Mouse (Mus musculus): ENCODE data around the gene Itgam.

The Itgam gene

DNA sequence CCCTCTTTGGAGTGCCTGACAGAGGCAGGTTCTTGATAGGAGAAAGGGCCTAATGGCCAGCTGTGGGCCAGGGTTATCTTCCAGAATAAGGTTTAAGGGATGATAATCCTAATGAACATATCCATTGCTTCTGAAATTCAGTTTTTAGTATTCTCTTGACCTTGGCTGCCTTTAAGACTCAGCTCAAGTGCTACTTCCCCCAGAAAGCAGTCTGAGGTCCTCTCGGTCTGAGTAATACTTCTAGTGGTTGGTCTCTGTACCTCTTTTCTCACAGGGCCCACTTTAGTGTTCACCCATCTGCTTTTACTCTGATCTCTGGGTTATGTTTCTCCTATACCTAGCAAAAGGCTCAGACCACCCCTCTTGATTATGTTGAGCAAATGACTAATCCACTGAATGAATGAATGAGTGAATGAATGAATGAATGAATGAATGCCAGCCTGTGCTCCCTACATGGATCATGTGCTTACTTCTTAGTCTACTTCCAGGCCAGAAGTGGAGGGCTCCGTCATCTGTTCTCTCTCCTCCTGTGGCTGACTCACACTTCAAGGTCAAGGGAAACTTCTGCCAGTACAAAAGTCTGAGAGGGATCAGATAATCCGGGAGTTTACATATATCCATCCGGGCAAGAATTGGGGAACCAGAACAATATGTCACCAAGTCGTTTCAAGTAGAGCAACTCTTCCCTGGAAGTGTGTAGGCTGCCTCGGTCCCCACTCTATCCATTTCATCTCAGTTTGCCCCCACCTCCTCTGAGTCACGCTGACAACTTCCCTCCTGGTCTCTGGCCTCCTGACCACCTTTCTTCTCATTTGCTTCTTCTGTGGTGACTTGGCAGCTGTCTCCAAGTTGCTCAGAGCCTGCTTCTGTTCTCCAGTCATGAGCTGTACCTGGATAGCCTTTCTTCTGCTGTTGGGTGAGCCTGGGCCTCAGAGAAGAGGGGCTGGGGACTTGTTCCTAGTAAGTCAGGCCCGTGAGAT is 66.6 kb downstream of the Itgam start, which contains the start of gene Itgax:
Gene Itgax, plus strand, starts transcription at position 807 of the 980 bp plus-strand sequence.
- DNase-seq (ENCODE audit: low spot score in 2 of 2) = peak; percentile 38 to 51

DNA sequence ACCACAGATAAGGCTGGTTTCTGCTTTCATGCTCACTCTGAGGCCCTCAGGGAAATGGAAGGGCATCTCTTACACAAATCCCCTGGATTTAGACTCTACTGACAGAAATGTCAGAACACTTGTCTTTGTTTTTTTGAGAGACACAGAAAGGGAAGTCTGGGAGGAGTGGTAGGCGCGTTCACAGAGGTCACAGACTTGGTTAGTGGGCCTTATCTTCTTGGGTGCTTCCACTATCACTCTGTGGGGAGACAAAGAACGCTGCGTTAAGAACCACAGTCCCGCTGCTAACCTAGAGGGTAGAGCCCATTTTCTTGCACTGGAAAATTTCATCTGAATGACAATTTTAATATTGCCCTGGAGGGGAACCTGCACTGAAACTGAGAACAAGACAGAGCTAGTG is 69.7 kb downstream of the Itgam start:
- no peak for DNase-seq (ENCODE audit: low spot score in 2 of 2)

DNA sequence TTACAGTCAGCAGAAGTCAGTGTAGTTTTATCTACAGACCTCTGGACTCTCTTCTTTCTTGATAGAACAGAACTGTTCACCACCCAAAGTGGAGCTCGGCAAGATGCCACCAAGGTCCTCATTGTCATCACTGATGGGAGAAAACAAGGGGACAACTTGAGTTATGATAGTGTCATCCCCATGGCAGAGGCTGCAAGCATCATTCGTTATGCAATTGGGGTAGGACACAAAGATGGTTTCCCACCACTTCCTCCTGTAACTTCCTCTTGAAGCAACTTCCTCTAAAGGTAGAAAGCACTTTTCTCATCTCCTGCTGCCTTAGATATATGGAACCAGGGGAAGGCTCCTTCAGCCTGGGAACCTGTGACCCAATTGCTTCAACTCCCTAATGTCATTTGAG is 71.2 kb downstream of the Itgam start:
- no peak for DNase-seq (ENCODE audit: low spot score in 2 of 2)

DNA sequence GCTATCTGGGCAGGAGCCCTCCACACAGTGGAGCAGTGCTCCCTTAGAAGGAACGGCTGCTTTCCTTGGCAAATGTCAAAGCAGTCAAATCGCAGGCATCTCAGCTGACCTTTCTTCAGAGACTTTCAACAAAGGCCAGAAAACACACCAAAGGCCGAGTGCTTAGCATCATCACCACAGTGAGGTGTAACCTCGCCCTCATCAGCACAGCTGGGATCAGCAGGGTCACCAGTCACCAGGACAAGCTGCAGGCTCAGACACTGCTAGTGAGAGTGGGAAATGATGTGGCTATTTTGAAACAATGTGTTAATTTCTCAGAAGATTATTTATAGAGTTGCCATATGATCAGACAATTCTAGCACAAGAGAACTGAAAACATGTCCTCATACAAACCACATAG is 74.5 kb downstream of the Itgam start:
- peak; percentile 49 to 69 for DNase-seq (ENCODE audit: low spot score in 2 of 2)

DNA sequence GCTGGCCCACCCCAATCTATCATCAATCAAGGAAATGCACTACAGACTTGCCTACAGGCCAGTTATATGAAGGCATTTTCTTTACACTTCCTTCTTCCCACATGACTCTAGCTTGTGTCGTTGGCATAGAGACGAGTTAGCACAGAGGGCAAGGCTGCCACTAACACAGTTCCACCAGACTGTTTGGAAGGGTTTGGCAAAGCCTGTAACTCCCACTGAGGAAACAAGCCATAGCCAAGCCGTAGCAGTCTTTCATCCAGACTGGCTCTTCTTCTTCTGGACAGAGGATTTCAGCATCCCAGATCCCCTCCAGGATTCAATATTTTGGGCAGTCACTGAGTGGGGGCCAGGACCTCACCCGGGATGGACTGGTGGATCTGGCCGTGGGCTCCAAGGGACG is 77.2 kb downstream of the Itgam start:
- DNase-seq (ENCODE audit: low spot score in 2 of 2) = no peak

DNA sequence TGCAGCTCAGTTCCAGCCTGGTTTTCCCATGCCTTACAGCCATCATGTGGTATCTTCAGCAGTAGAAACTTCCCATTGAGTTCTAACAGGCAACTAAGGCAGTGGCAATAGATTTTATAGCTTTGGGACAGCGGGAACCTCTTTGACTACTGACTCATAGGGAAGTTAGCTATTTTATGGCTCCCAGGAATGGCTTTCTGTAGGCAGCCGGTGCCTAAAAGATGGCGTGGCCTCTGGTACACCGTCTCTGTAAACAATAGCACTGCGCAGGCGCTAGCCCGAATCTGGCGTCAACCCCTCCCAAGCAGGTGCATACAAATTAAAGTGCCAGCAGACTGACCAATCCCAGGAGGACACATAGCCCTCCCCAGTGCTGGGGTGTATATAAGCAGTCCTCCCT is 88.5 kb downstream of the Itgam start:
- no peak for DNase-seq (ENCODE audit: low spot score in 2 of 2)

DNA sequence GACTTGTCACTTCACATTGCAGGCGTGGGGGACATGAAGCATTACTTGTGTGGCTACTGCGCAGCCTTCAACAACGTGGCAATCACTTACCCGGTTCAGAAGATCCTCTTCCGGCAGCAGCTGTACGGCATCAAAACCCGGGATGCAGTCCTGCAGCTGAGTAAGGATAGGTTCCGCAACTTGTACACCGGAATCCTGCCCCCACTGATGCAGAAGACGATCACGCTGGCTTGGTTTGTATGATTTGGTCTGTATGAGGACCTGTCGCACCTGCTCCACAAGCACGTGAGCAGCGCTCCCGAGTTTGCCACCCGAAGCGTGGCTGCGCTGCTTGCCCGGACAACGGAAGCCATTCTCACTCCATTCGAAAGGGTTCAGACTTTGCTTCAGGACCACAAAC is 91.6 kb downstream of the Itgam start, which contains the start of gene Itgad:
Gene Itgad, plus strand, starts transcription at position 301 of the 400 bp plus-strand sequence.
- no peak for DNase-seq (ENCODE audit: low spot score in 2 of 2)

DNA sequence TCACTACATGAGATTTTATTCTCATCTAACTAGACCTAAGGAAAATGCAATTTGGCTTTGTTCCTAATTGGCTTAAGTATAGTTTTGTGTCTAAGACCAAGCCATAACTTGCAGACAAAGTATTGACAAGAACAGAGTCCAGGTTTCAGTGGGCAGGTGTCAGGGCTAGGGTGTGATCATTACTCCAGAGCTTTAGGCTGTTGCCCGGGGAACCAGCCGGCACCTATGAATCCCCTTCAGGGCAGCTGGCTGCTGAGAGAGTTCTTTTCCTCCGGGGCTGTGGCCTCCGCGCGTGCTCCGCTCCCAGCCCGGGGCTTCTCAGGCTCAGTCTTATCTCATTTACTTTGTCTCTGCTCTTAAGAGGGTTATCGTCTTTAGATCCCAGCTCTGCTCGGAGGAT is 92.5 kb downstream of the Itgam start:
- DNase-seq (ENCODE audit: low spot score in 2 of 2) = no peak

DNA sequence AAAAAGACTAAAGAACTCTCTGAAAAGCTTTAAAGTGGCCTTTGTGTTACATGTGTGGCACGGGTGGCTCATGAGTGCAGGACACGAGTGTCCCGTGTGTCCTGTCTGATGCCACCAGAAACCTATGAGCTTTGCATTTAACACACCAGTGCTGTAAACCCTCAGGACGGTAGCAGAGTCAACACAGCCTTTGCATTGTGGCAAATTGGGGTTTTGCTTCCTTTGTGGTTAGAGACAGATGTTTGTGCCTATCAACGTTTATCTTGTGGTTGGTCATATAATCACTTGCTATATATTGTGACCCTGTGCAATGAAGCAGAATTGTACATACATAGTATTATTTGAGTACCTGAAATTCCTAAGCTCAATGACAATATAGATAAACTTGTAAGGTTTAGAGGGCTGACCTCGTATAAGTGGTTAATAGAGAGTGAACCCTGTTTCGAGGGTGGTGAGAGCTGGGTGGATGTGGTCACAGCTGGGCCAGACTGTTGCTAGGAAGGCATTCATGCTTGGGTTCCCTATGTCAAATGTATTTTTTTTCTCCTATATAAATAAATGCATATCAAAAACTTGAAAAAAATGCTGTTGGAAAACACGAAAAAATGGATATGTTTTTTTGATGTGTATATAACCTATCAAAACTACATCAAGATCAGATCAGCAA is 96.4 kb downstream of the Itgam start:
- peak in 1 of 2 experiments; percentile 41 for DNase-seq (ENCODE audit: low spot score in 2 of 2)

DNA sequence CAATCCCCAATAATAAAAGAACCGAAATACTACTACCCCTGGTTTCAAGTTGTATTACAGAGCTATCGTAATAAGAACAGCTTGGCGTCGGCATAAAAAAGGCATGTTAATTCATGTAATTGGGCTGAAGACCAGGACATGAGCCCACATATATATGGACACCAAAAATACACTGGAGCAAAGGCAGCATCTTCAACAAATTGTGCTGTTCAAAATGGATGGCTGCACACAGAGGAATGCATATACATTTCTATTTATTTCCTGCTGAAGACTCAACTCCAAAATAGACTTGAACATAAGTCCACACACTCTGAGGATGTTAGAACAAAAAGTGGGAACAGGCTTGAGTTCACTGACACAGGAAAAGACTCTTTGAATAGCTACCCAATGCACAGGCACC is 101.6 kb downstream of the Itgam start:
- DNase-seq (ENCODE audit: low spot score in 2 of 2) = no peak

DNA sequence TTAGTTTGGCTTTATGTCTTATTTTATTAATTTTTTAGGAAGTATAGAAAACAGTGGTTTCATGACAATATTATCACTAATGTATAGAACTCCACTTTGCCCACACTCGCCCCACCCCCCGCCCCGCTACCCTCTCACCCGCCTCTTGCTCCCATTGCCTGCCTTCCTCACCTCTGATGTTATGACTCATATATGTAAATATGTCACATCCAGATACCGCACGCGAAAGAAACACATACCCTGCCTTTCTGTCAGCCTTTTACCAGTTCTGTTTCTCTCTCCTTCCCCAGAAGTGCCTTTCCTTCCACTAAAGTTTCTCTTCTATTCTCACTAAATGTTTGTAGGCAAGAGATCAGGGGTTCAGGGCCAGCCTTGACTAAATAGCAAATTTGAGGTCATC is 104.0 kb downstream of the Itgam start:
- DNase-seq (ENCODE audit: low spot score in 2 of 2) = no peak

All from natural killer cell, adult 2 months (primary cell).